Mouse (Mus musculus) E14TG2a.4 (cell line): ENCODE measurements at regions not wholly inside any gene's neighbourhood (a gene's known extent, or its start where the extent isn't known, plus 50 kb on each side); places are given as distances from the start of the nearest gene placed in this dataset.

Experiments used
- CTCF ChIP-seq: conservative IDR thresholded peaks from 2 replicates; pipeline ENCODE4 v1.5.1; 2014; ENCODE audit warnings: low read length
- NANOG ChIP-seq: IDR thresholded peaks from 2 replicates; pipeline ENCODE4 v1.6.1; 2014; ENCODE audit warnings: borderline replicate concordance, low read length, mixed read lengths
- POU5F1 ChIP-seq: IDR thresholded peaks from 2 replicates; pipeline ENCODE4 v1.6.1; 2014; ENCODE audit warnings: low read length, borderline replicate concordance

DNA sequence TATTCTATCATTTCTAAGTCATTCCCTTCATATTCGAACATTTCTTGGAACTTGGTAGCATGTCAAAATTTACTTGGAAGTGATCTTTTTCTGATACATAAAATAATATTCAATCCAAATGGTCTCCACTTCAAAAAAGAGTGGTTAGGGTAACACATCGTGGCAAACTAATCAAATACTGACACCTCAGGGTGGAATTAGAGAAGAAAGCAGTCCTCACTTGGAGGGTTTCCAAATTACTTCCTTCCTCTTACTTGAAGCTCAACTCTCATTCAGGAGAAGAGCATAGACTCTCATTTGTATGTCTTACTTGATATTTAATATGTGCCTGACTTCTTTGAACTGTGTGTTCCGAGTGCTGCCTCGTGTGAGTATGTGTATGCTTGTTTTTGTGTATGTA is 220.3 kb downstream of the Mex3b start:
- TF ChIP-seq CTCF (no peak), NANOG (no peak), POU5F1 (no peak)
